Mouse (Mus musculus): ENCODE data around the gene Ltb. TPM values are rescaled to one million over a fixed set of nuclear protein-coding genes. Genes with fewer than 3 reads are reported as not detected.

Ltb gene
- polyA plus RNA-seq, 1 experiment from 2014 or later: 0.24 TPM

GRCm38 (mm10) chr17:35210593-35210992 is 16.4 kb downstream of the Ltb start:
- ATAC-seq: no peak
- Histone ChIP-seq H3K36me3 (ENCODE audit: control insufficient read depth, insufficient read depth) (no peaks in the 10 kb centered on the region), H3K27me3 (replicated peaks; ENCODE audit: control insufficient read depth, insufficient read depth, low read length) (no peaks in the 10 kb centered on the region), H3K4me2 (ENCODE audit: low read length) (no peak overlapping the region), H3K4me3 (replicated peaks; ENCODE audit: low read length) (no peak overlapping the region), H3K27ac (ENCODE audit: low read length) (no peak overlapping the region), H3K9ac (replicated peaks; ENCODE audit: low read depth, low read length) (no peak overlapping the region), H3K9me3 (ENCODE audit: control insufficient read depth, low read length) (no peaks in the 10 kb centered on the region), H3K4me1 (replicated peaks; ENCODE audit: control insufficient read depth, insufficient read depth, low read length) (no peaks in the 10 kb centered on the region)
- 82% methylated on average over 3 of the region's 3 CpGs for WGBS

GRCm38 (mm10) chr17:35213071-35213470 is 18.8 kb downstream of the Ltb start:
- 96% methylated on average over 5 of the region's 5 CpGs for WGBS
- no peak overlapping the region for H3K27ac ChIP-seq (ENCODE audit: low read length)
- no peak overlapping the region for H3K4me2 ChIP-seq (ENCODE audit: low read length)
- no peaks in the 10 kb centered on the region for H3K27me3 ChIP-seq (replicated peaks; ENCODE audit: control insufficient read depth, insufficient read depth, low read length)
- no peak overlapping the region for H3K9ac ChIP-seq (replicated peaks; ENCODE audit: low read depth, low read length)
- H3K4me1 ChIP-seq (replicated peaks; ENCODE audit: control insufficient read depth, insufficient read depth, low read length): no peaks in the 10 kb centered on the region
- H3K4me3 ChIP-seq (replicated peaks; ENCODE audit: low read length): no peak overlapping the region
- no peak for ATAC-seq
- no peaks in the 10 kb centered on the region for H3K9me3 ChIP-seq (ENCODE audit: control insufficient read depth, low read length)
- H3K36me3 ChIP-seq (ENCODE audit: control insufficient read depth, insufficient read depth): no peaks in the 10 kb centered on the region

- no peak overlapping the region for H3K4me3 ChIP-seq (replicated peaks; ENCODE audit: low read length)
- no peak for ATAC-seq
- H3K27me3 ChIP-seq (replicated peaks; ENCODE audit: control insufficient read depth, insufficient read depth, low read length): no peaks in the 10 kb centered on the region
- no peak overlapping the region for H3K4me2 ChIP-seq (ENCODE audit: low read length)
- peaks cover 5% of the 10 kb centered on the region; the same call in 1 of the 2 replicates for H3K36me3 ChIP-seq (ENCODE audit: control insufficient read depth, insufficient read depth)
- H3K9ac ChIP-seq (replicated peaks; ENCODE audit: low read depth, low read length): no peak overlapping the region
- H3K4me1 ChIP-seq (replicated peaks; ENCODE audit: control insufficient read depth, insufficient read depth, low read length): no peaks in the 10 kb centered on the region
- no peak overlapping the region for H3K27ac ChIP-seq (ENCODE audit: low read length)
- WGBS: 85% methylated on average over 18 of the region's 18 CpGs
- no peaks in the 10 kb centered on the region for H3K9me3 ChIP-seq (ENCODE audit: control insufficient read depth, low read length)
Observed at GRCm38 (mm10) chr17:35218516-35219193, 24.4 kb downstream of the Ltb start.

- Histone ChIP-seq H3K4me2 (ENCODE audit: low read length) (no peak overlapping the region), H3K36me3 (ENCODE audit: control insufficient read depth, insufficient read depth) (peaks cover 5% of the 10 kb centered on the region; the same call in 1 of the 2 replicates), H3K27ac (ENCODE audit: low read length) (no peak overlapping the region), H3K27me3 (replicated peaks; ENCODE audit: control insufficient read depth, insufficient read depth, low read length) (no peaks in the 10 kb centered on the region), H3K4me3 (replicated peaks; ENCODE audit: low read length) (no peak overlapping the region), H3K4me1 (replicated peaks; ENCODE audit: control insufficient read depth, insufficient read depth, low read length) (no peaks in the 10 kb centered on the region), H3K9me3 (ENCODE audit: control insufficient read depth, low read length) (no peaks in the 10 kb centered on the region), H3K9ac (replicated peaks; ENCODE audit: low read depth, low read length) (no peak overlapping the region)
- no peak for ATAC-seq
- WGBS: 92% methylated on average over 6 of the region's 6 CpGs
Observed at GRCm38 (mm10) chr17:35219601-35220041, 25.4 kb downstream of the Ltb start.

GRCm38 (mm10) chr17:35220156-35220952 is 26.1 kb downstream of the Ltb start, which contains the start of gene Gm16181:
TSS of gene Gm16181 (plus strand) at chr17:35220834.
- no peak within 1 kb of the TSS for H3K4me3 ChIP-seq (replicated peaks; ENCODE audit: low read length)
- no peaks in the 10 kb centered on the region for H3K4me1 ChIP-seq (replicated peaks; ENCODE audit: control insufficient read depth, insufficient read depth, low read length)
- 85% methylated on average over 28 of the region's 28 CpGs for WGBS
- H3K27me3 ChIP-seq (replicated peaks; ENCODE audit: control insufficient read depth, insufficient read depth, low read length): no peaks in the 10 kb centered on the region
- ATAC-seq: no peak
- no peak within 1 kb of the TSS for H3K27ac ChIP-seq (ENCODE audit: low read length)
- no peaks in the 10 kb centered on the region for H3K9me3 ChIP-seq (ENCODE audit: control insufficient read depth, low read length)
- H3K36me3 ChIP-seq (ENCODE audit: control insufficient read depth, insufficient read depth): peaks cover 7% of the 10 kb centered on the region; the same call in 1 of the 2 replicates
- H3K9ac ChIP-seq (replicated peaks; ENCODE audit: low read depth, low read length): no peak within 1 kb of the TSS
- no peak within 1 kb of the TSS for H3K4me2 ChIP-seq (ENCODE audit: low read length)

GRCm38 (mm10) chr17:35222299-35222698 is 28.1 kb downstream of the Ltb start:
- WGBS: 85% methylated on average over 6 of the region's 6 CpGs
- H3K36me3 ChIP-seq (ENCODE audit: control insufficient read depth, insufficient read depth): peaks cover 7% of the 10 kb centered on the region; the same call in 1 of the 2 replicates
- no peaks in the 10 kb centered on the region for H3K4me1 ChIP-seq (replicated peaks; ENCODE audit: control insufficient read depth, insufficient read depth, low read length)

GRCm38 (mm10) chr17:35224641-35225040 is 30.4 kb downstream of the Ltb start:
- no peak for ATAC-seq
- no peak overlapping the region for H3K4me2 ChIP-seq (ENCODE audit: low read length)
- H3K9ac ChIP-seq (replicated peaks; ENCODE audit: low read depth, low read length): no peak overlapping the region
- H3K27me3 ChIP-seq (replicated peaks; ENCODE audit: control insufficient read depth, insufficient read depth, low read length): no peaks in the 10 kb centered on the region
- 97% methylated on average over 4 of the region's 4 CpGs for WGBS
- no peaks in the 10 kb centered on the region for H3K9me3 ChIP-seq (ENCODE audit: control insufficient read depth, low read length)
- H3K36me3 ChIP-seq (ENCODE audit: control insufficient read depth, insufficient read depth): peaks cover 11% of the 10 kb centered on the region; the same call in 1 of the 2 replicates
- no peaks in the 10 kb centered on the region for H3K4me1 ChIP-seq (replicated peaks; ENCODE audit: control insufficient read depth, insufficient read depth, low read length)
- H3K27ac ChIP-seq (ENCODE audit: low read length): no peak overlapping the region
- H3K4me3 ChIP-seq (replicated peaks; ENCODE audit: low read length): no peak overlapping the region

More at GRCm38 (mm10) chr17:35222299-35222698, 28.1 kb downstream of the Ltb start:
- no peak overlapping the region for H3K4me2 ChIP-seq (ENCODE audit: low read length)
- no peak overlapping the region for H3K4me3 ChIP-seq (replicated peaks; ENCODE audit: low read length)
- no peaks in the 10 kb centered on the region for H3K9me3 ChIP-seq (ENCODE audit: control insufficient read depth, low read length)
- ATAC-seq: no peak
- no peak overlapping the region for H3K27ac ChIP-seq (ENCODE audit: low read length)
- no peak overlapping the region for H3K9ac ChIP-seq (replicated peaks; ENCODE audit: low read depth, low read length)
- H3K27me3 ChIP-seq (replicated peaks; ENCODE audit: control insufficient read depth, insufficient read depth, low read length): no peaks in the 10 kb centered on the region

- Histone ChIP-seq H3K27me3 (replicated peaks; ENCODE audit: control insufficient read depth, insufficient read depth, low read length) (no peaks in the 10 kb centered on the region), H3K9ac (replicated peaks; ENCODE audit: low read depth, low read length) (no peak overlapping the region), H3K36me3 (ENCODE audit: control insufficient read depth, insufficient read depth) (0 out of 2 replicates have a peak, but pooled peaks cover 7% of the 10 kb centered on the region), H3K4me3 (replicated peaks; ENCODE audit: low read length) (no peak overlapping the region), H3K4me2 (ENCODE audit: low read length) (no peak overlapping the region), H3K4me1 (replicated peaks; ENCODE audit: control insufficient read depth, insufficient read depth, low read length) (no peaks in the 10 kb centered on the region), H3K9me3 (ENCODE audit: control insufficient read depth, low read length) (no peaks in the 10 kb centered on the region), H3K27ac (ENCODE audit: low read length) (no peak overlapping the region)
- WGBS: 96% methylated on average over 5 of the region's 5 CpGs
- no peak for ATAC-seq
Observed at GRCm38 (mm10) chr17:35225456-35225855, 31.2 kb downstream of the Ltb start.

GRCm38 (mm10) chr17:35226561-35227046 is 32.4 kb downstream of the Ltb start:
- Histone ChIP-seq H3K4me1 (replicated peaks; ENCODE audit: control insufficient read depth, insufficient read depth, low read length) (no peaks in the 10 kb centered on the region; the same call in 1 of the 2 replicates), H3K4me2 (ENCODE audit: low read length) (no peak overlapping the region), H3K9ac (replicated peaks; ENCODE audit: low read depth, low read length) (no peak overlapping the region), H3K27me3 (replicated peaks; ENCODE audit: control insufficient read depth, insufficient read depth, low read length) (no peaks in the 10 kb centered on the region), H3K4me3 (replicated peaks; ENCODE audit: low read length) (no peak overlapping the region), H3K27ac (ENCODE audit: low read length) (no peak overlapping the region), H3K9me3 (ENCODE audit: control insufficient read depth, low read length) (no peaks in the 10 kb centered on the region), H3K36me3 (ENCODE audit: control insufficient read depth, insufficient read depth) (0 out of 2 replicates have a peak, but pooled peaks cover 6% of the 10 kb centered on the region)
- ATAC-seq: no peak
- WGBS: 86% methylated on average over 14 of the region's 14 CpGs

Data from forebrain, embryonic 16.5 days (tissue).